Mouse (Mus musculus) forebrain, embryonic 15.5 days (tissue): ENCODE measurements around the gene Igsf3. TPM values are rescaled to one million over a fixed set of nuclear protein-coding genes. Genes with fewer than 3 reads are reported as not detected.
A peak's percentile ranks its signal among the peaks of the same experiment; 100 is the strongest.

Source experiments
- ATAC-seq: fragments of 200-750 bp; cut with Nextera tagmentation; replicated peaks from 2 replicates; pipeline ENCODE4 v1.8.0; 2017; ENCODE audit warnings: mild to moderate bottlenecking, moderate TSS enrichment, moderate library complexity
- H3K27ac ChIP-seq: fragments of 300-500 bp; sonication (generic); replicated peaks from 2 replicates; pipeline ENCODE4 v1.5.1; 2015; ENCODE audit warnings: mild to moderate bottlenecking, inconsistent platforms
- H3K27me3 ChIP-seq: fragments of 300-500 bp; sonication (generic); 2 replicates; pipeline ENCODE4 v1.6.1; 2015; ENCODE audit warnings: inconsistent platforms
- H3K36me3 ChIP-seq: fragments of 300-500 bp; sonication (generic); 2 replicates; pipeline ENCODE4 v1.6.1; 2015; ENCODE audit warnings: mild to moderate bottlenecking, inconsistent platforms
- H3K4me1 ChIP-seq: fragments of 300-500 bp; sonication (generic); 2 replicates; pipeline ENCODE4 v1.6.1; 2015; ENCODE audit warnings: inconsistent platforms
- H3K4me2 ChIP-seq: fragments of 300-500 bp; sonication (generic); replicated peaks from 2 replicates; pipeline ENCODE4 v1.6.1; 2015; ENCODE audit warnings: mild to moderate bottlenecking, inconsistent platforms
- H3K4me3 ChIP-seq: fragments of 300-500 bp; sonication (generic); 2 replicates; pipeline ENCODE4 v1.5.1; 2015; ENCODE audit warnings: mild to moderate bottlenecking, inconsistent platforms
- H3K9ac ChIP-seq: fragments of 300-500 bp; sonication (generic); replicated peaks from 2 replicates; pipeline ENCODE4 v1.6.1; 2015; ENCODE audit warnings: mild to moderate bottlenecking, inconsistent platforms
- H3K9me3 ChIP-seq: fragments of 300-500 bp; sonication (generic); 2 replicates; pipeline ENCODE4 v1.6.1; 2016; ENCODE audit warnings: inconsistent platforms
- WGBS: fragments of 180-500 bp; shearing (Covaris S2); methylation state at CpG from one replicate; pipeline ENCODE4 v1.1.7; 2015; ENCODE audit warnings: mixed read lengths; 5-methylcytosine and 5-hydroxymethylcytosine counted together
- polyA plus RNA-seq: library from polyadenylated mRNA; unstranded; fragments of >200 nt; fragmentation: Nextera tagmentation; extraction: Ambion mirVana; gene quantifications from 2 replicates; pipeline ENCODE4 v1.2.1, GENCODE M21; 2015

Gene Igsf3
- polyA plus RNA-seq = 87.3 and 95.0 TPM in 2 replicates

DNA sequence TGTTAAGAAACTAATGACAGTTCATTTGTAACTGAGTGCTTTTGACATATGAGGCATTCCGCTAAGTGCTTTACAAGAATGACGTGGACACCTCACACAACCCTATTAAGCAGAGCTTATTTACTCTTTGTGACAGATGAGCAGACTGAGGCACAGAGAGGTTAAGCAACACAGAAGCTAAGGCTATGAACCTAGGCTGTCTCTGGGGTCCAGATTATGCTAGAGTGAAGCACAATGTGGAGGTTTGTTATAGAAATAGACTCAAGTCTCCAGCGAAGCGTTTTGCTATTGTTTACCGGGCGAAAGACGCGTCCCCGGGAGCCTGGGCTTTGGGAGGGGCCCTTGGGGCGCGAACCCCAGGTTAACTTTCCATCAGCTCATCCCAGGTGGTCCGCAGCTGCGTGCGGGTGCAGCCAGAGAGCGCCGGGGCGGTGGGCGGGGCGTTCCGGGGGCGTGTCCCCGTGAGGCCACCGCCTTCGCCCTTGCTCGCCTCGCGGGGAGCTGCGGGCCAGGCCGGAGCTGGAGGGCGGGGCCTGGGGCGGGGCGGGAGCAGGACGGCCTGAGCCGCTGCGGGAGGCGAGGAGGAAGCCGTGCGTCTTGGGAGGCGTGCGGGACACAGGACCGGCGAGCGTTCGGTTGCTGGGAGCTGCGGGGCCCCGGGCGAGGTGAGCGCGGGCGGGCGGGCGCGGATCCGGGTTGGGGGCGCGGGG, at the start of gene Igsf3:
TSS of gene Igsf3 (plus strand) at position 546 of the 710 bp plus-strand sequence.
- 3% methylated on average over 49 of the region's 56 CpGs for WGBS
- Histone ChIP-seq H3K4me2 (peak within 1 kb of the TSS; percentile 84), H3K27me3 (no peaks in the 10 kb centered on the region), H3K9ac (peak within 1 kb of the TSS; percentile 90), H3K4me1 (peaks cover 42% of the 10 kb centered on the region), H3K36me3 (no peaks in the 10 kb centered on the region), H3K4me3 (peak within 1 kb of the TSS; percentile 62), H3K27ac (peak within 1 kb of the TSS; percentile 71), H3K9me3 (no peaks in the 10 kb centered on the region)
- peak; percentile 79 for ATAC-seq

DNA sequence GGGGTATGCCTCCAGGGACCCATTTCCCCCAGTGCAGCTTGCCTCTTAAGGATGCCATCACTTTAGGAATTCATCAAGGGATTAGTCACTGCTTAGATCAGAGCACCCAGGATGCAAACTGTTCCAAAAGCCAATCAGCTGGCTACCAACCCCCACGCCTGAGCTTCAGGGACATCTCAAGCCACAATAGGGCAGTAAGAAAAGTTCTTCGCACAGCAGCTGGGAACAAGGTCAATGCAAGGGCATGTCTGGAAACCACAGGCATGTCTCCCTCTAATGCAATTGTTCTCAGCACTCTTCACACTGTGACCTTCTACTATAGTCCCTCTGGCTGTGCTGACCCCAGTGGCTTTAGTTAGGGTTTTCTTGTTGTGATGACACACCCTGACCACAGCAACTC, 49.6 kb upstream of the Igsf3 start:
- no peaks in the 10 kb centered on the region for H3K9me3 ChIP-seq
- 76% methylated on average over 2 of the region's 2 CpGs for WGBS
- ATAC-seq = no peak

DNA sequence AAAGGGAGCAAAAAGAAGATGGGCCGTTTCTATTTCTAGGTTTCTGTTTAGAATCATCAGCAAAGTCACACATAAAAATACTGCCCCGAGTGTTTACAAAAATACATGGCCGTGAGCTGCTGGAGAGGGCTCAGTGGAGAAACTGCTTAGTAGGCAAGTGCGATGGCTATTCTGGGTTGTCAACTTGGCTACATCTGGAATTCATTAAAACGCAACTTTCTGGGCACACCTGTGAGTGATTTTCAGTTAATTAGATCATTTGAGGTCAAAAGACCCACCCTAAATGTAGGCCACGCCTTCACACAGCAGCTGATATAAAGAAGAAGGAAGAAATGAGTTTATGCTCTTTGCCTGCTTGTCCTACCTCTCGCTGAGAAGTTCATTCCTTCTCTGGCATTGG, 48.3 kb upstream of the Igsf3 start:
- no peak overlapping the region for H3K9ac ChIP-seq
- no peaks in the 10 kb centered on the region for H3K36me3 ChIP-seq
- no peak overlapping the region for H3K4me2 ChIP-seq
- 90% methylated on average over 7 of the region's 7 CpGs for WGBS
- H3K9me3 ChIP-seq = no peaks in the 10 kb centered on the region
- no peaks in the 10 kb centered on the region for H3K27me3 ChIP-seq
- H3K27ac ChIP-seq = no peak overlapping the region
- no peak overlapping the region for H3K4me3 ChIP-seq
- no peak for ATAC-seq
- H3K4me1 ChIP-seq = no peaks in the 10 kb centered on the region

More for the DNA sequence above, 49.6 kb upstream of the Igsf3 start:
- Histone ChIP-seq H3K4me3 (no peak overlapping the region), H3K27me3 (no peaks in the 10 kb centered on the region), H3K36me3 (no peaks in the 10 kb centered on the region), H3K4me2 (no peak overlapping the region), H3K4me1 (no peaks in the 10 kb centered on the region), H3K27ac (no peak overlapping the region), H3K9ac (no peak overlapping the region)

DNA sequence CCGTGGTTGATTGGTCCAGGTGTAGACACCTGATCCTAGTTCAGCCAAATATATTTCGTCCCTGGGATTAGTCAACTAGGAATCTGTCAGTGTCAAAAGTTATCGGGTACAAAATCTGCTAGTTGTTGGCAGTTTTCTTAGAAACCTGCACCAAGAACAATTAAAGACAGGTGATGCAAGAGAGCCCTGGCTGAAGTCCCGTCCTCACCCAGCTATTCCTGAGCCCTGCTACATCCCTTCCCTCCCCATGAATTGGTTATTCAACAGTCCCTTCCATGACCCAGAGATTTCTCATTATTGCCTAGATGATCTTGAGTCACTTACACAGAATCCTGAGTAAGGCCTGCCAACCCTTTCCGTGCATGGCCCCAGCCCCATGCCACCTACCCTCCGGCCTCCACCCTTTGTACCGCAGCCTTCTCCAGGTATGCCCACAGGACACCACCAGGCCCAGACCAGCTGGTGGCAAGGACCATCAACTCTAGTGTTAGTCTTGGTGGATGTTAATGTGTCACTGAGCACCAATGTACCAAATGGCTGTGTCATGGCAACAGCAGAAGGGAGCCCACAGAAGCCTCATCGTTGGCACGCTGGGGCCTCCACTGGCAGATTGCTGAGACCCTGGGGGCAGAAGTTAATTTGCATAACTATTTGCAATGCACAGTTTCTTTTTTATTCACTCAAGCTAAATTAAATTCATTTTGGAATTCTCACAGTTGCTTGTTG, 33.5 kb upstream of the Igsf3 start:
- no peak overlapping the region for H3K9ac ChIP-seq
- no peaks in the 10 kb centered on the region for H3K27me3 ChIP-seq
- no peaks in the 10 kb centered on the region for H3K36me3 ChIP-seq
- no peak overlapping the region for H3K4me3 ChIP-seq
- ATAC-seq = peak; percentile 69
- WGBS = 61% methylated on average over 9 of the region's 9 CpGs
- H3K27ac ChIP-seq = peak overlapping the region; percentile 86
- no peaks in the 10 kb centered on the region for H3K9me3 ChIP-seq
- H3K4me2 ChIP-seq = no peak overlapping the region
- H3K4me1 ChIP-seq = peaks cover 33% of the 10 kb centered on the region

DNA sequence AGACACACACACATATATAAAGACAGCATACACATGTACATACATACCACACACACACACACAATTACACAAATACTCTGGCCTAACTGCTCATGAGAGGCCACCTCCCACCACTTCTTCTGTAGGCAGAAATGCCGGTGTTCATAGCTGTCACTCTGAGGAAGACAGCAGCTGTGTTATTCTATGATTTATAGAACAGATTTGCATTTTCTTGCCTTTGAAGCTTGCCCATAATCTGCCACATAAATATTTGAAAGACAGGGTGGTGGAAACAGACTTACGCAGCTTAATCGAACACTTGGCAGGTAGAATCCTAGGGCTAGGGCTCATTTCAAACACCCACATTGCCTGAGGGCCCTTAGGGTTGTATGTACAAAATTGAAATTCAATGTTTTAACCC, 32.6 kb upstream of the Igsf3 start:
- no peak overlapping the region for H3K9ac ChIP-seq
- no peaks in the 10 kb centered on the region for H3K27me3 ChIP-seq
- peak; percentile 62 for ATAC-seq
- H3K27ac ChIP-seq = peak overlapping the region; percentile 86
- H3K4me3 ChIP-seq = no peak overlapping the region
- 0 out of 2 replicates have a peak overlapping the region, but pooled peaks have one; percentile 0 for H3K4me2 ChIP-seq
- no peaks in the 10 kb centered on the region for H3K36me3 ChIP-seq
- 47% methylated on average over 3 of the region's 3 CpGs for WGBS
- peaks cover 35% of the 10 kb centered on the region for H3K4me1 ChIP-seq
- no peaks in the 10 kb centered on the region for H3K9me3 ChIP-seq

DNA sequence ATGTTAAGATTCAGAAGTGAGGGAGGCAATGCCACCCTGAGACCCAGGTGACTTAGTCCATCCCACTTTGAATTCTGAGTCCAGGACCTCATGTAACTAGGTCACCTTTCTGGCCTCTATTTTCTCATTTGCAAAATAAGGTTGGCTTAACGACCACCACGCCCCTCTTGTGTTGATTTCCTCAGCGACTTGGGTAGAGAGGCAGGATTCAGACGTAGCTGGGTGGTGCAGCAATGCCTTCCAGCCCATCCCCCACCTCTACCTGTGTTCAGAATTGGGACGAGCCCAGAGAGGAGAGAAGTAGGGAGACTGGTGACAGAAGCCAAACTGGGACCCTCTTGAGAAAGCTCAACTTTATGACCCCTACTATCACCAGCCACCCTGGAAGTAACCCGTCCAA, 31.6 kb upstream of the Igsf3 start:
- Histone ChIP-seq H3K4me1 (peaks cover 39% of the 10 kb centered on the region), H3K36me3 (no peaks in the 10 kb centered on the region), H3K9ac (no peak overlapping the region), H3K27me3 (no peaks in the 10 kb centered on the region), H3K9me3 (no peaks in the 10 kb centered on the region), H3K4me2 (no peak overlapping the region), H3K4me3 (no peak overlapping the region), H3K27ac (peak overlapping the region; percentile 86; the same call in 1 of the 2 replicates)
- 60% methylated on average over 6 of the region's 6 CpGs for WGBS
- no peak for ATAC-seq

DNA sequence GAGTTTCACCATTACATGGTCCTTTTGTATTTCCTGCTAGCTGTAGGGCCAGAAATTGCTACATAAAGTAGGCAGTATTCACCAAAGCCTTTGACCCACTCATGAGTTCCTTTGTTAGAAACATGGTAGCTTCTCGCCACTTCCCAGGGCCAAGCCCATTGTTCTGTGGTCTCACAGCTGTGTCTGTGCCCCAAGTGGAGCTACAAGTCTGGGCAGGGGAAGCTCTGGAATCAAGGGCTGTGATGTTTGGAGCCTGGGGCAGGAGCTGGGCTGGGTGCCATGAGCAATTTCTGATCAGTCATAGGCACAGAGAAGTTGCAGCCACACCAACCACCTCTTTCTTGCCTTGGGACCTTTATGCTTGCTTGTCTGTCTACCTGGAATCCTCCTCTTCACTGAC, 30.1 kb upstream of the Igsf3 start:
- H3K4me2 ChIP-seq = no peak overlapping the region
- H3K4me1 ChIP-seq = peaks cover 43% of the 10 kb centered on the region
- no peak overlapping the region for H3K4me3 ChIP-seq
- no peaks in the 10 kb centered on the region for H3K27me3 ChIP-seq
- no peak for ATAC-seq
- no peaks in the 10 kb centered on the region for H3K9me3 ChIP-seq
- H3K27ac ChIP-seq = no peak overlapping the region
- 64% methylated on average over 1 of the region's 1 CpGs for WGBS
- H3K36me3 ChIP-seq = no peaks in the 10 kb centered on the region
- no peak overlapping the region for H3K9ac ChIP-seq

DNA sequence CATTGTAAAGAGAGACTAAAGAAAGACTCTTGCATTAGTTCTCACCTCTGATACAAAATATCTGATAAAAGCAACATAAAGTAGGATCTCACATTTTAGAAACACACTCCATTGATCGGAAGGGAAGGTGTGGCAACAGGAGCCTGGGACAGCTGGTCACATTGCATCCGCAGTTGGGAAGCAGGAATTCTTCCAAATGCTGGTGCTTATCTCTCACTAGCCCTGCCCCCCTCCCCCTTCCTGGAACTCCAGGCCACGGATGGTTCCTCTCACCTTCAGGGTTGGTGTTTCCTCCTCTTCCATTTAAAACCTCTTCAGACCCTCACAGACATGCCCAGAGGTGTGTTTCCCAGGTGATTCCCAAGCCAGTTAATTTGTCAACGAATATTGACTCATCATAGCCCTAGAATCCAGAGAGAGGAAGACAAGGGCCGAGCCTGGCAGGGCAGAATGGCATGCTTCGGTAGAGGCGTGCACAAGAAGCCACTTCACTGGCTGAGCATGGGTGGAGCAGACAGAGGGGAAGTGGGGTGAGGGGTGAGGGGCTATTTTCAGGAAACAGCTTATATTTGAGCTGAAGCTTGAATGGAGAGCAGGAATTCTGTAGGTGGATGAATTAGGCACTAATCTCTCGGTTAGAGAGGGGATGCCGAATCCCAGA, 28.3 kb upstream of the Igsf3 start:
- H3K27ac ChIP-seq = no peak overlapping the region
- WGBS = 60% methylated on average over 9 of the region's 9 CpGs
- no peak overlapping the region for H3K9ac ChIP-seq

DNA sequence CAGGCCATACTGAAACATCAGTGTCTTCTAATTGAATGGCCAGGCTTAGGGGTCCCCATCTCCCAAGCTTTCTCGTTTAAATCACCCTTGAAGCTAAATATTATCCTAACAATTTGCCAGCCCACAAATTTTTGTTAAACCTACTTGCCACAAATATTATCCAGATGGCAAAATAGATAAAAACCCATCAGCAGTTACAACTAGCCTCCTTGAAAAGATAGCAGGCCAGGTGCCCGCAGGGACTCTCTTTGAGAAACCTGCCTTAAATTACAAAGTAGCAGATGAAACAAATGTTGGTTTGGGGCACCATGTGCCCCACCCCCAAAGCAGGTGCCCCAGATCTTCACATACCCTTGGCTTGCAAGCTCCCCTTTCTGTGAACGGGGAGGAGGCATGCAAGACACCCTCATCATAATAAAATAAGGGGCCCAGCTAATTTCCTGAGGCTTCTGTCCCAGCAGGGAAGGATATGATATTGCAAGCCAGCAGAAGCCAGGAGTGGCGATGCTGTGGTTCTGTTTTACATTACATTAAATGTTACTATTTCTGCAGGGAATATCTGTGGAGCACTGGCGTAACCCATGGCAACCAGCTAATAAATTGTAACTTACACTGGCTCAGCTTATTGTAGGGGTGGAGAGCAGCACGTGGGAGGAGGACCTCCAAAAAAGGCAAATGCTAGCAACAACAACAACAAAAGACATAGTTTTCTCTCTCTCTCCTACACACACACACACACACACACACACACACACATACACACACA, 27.2 kb upstream of the Igsf3 start:
- Histone ChIP-seq H3K4me3 (no peak overlapping the region), H3K4me2 (no peak overlapping the region), H3K27me3 (no peaks in the 10 kb centered on the region), H3K9me3 (no peaks in the 10 kb centered on the region), H3K36me3 (no peaks in the 10 kb centered on the region), H3K4me1 (peaks cover 24% of the 10 kb centered on the region), H3K27ac (peak overlapping the region; percentile 60), H3K9ac (no peak overlapping the region)
- ATAC-seq = peak; percentile 79
- 34% methylated on average over 6 of the region's 6 CpGs for whole genome bisulfite sequencing

More for the DNA sequence above, 28.3 kb upstream of the Igsf3 start:
- Histone ChIP-seq H3K9me3 (no peaks in the 10 kb centered on the region), H3K27me3 (no peaks in the 10 kb centered on the region), H3K36me3 (no peaks in the 10 kb centered on the region), H3K4me2 (no peak overlapping the region), H3K4me3 (no peak overlapping the region), H3K4me1 (peaks cover 34% of the 10 kb centered on the region)
- no peak for ATAC-seq

DNA sequence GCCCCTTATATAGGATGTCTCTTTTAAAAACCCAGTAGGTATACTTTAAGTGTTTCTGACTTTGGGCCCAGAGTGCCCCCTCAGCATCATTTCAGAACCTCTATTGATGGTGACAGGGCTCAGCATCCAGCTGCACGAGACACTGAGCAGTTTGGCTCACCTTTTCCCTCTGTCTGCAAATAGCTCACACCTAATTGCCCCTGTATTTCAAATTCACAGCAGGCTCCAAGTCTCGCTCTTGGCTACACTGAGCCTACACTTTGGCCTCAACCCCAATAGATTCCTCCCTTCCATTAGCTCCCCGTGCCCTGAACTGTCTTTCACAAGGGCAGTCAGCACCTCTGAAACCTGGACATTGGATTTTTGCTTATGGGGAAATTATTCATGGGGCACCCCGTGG, 26.5 kb upstream of the Igsf3 start:
- Histone ChIP-seq H3K4me1 (peaks cover 18% of the 10 kb centered on the region), H3K27ac (peak overlapping the region; percentile 60; the same call in 1 of the 2 replicates), H3K27me3 (no peaks in the 10 kb centered on the region), H3K36me3 (no peaks in the 10 kb centered on the region), H3K9ac (no peak overlapping the region), H3K4me3 (no peak overlapping the region), H3K9me3 (no peaks in the 10 kb centered on the region), H3K4me2 (no peak overlapping the region)
- 38% methylated on average over 4 of the region's 4 CpGs for WGBS
- ATAC-seq = 0 out of 2 replicates have a peak, but pooled peaks have one; percentile 2

DNA sequence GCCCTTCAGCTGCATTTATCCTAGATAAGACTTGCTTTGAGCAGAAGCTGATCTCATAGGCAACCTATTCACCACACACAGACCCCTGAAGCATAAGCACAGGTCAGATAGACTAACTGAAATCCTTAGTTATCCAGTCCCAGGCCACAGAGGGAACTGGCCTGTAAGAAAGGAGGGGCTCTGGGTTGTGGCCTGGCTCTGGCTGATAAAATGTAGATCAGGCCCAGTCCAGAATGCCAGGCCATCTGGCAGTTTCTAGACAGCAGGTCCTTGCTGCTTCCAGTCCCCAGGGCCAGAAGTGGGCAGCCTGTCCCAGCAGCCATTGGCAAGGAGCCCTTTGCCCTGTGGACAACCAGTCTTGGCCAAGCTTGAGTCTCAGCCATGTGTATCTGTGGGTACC, 22.4 kb upstream of the Igsf3 start:
- Histone ChIP-seq H3K27ac (no peak overlapping the region), H3K27me3 (no peaks in the 10 kb centered on the region), H3K4me3 (no peak overlapping the region), H3K4me1 (peaks cover 23% of the 10 kb centered on the region), H3K4me2 (no peak overlapping the region), H3K9me3 (no peaks in the 10 kb centered on the region), H3K36me3 (no peaks in the 10 kb centered on the region), H3K9ac (no peak overlapping the region)
- no peak for ATAC-seq
